Mouse (Mus musculus) embryo, embryonic 11.5 days (tissue): ENCODE data around the gene Spice1.

Experiments used
- DNase-seq: peaks from one replicate; pipeline ENCODE4 v3.0.0-alpha.2; 2012; ENCODE audit warnings: low read depth, low spot score

Spice1 gene

DNA sequence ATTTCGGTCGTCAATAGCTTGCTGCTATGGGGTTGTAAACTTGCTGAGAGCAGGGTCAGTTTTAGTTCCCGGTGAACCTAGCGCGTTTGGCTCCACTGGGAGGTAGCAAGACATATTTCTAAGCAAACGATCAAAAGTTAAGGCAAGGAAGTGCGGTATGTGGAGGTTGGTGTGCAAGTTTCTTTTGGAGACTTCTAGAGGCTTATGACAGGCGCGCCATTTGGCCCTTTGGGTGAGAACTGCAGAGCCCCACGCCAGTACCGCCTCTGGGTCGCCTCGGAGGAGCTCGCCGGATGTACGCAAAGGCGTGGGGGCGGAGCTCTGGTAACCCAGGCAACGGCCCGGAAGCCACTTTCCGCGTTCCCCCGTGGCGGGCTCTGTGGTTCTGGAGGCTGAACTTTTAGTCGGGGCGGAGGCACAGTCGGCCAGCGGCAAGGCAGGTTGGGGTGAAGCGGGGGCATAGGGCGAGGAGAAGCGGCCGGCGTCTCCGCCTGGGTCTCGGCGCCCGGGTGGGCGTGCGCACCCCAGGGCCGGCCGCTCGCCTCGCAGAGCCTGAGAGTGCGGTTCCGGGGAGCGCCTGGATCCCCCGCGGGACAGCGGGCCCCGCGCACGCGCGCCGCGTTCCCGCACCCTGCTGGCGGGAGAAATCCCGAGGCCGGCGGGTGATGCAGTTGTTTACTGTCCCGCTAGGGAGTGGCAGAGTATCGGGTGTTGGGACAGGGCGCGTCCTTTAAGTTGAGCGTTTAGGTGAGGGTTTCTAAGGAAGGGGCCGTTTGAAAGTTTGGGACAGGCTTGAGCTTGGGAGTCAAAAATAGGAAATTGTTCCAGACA, at the start of gene Spice1:
Gene Spice1 (plus strand): TSS at position 51 of the 831 bp plus-strand sequence.
- DNase-seq: peak; percentile 84

DNA sequence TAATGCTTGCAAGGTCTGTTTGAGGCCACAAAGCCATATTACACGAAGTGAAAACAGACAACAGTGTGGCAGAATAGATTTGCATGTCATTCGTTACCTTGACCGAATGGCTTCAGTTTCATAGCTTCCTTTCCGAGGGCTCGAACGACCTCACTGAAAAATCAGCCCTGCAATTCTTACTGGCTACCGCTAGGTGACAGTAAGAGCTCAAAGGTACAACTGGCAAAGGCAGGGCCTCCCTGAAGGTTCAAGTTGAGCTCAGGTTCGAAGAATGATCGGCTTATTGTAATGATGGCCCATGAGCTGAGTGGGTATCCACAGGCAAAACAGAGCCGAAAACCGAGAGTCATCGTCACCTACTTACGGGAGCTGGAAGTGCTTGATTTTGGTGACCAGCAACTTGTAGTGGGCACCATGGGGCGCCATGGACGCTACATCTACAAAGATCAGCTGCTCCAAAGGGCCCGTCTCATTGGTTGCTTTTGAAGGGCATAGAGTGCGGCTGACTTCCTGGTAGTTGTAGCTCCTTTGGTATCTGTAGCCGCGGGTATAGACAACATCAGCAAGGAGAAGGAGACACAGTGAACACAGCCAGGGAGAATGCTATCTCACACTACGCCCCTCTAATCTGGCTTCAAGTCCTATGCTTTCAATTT, 47.4 kb upstream of the Spice1 start:
- no peak for DNase-seq

DNA sequence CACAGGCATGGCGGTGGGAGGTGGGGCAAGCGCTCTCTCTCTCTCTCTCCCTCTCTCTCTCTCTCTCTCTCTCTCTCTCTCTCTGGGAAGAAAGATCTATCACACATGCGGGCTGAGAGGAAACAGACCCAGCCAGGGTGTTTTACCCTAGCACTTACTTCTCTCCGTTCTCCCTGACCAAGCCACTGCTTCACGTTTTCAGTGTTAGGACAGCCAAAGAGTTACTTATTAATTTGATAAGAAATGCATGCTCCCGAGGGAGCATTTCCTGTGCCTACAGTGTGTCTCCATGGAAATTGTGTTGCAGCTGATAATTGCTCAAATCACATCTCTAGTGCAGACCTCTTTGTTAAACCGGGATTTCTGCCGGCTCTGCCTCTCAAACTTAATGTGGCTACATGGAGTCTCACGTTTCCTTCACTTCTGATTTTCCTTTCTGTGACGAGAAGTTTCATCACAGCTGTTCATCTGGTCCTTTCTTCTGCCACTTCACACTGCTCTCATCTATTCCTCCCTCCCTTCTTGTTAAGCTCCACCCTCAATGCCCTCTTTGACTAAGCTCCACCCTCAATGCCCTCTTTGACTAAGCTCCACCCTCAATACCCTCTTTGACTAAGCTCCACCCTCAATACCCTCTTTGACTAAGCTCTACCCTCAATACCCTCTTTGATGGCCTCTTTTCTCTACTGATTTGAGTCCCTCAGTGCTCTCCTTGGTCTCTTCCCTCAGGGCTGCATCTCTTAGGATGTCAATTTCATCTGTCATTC, 44.6 kb upstream of the Spice1 start:
- no peak for DNase-seq

GRCm38 (mm10) chr16:44303822-44304221, 43.1 kb upstream of the Spice1 start:
- DNase-seq: no peak

DNA sequence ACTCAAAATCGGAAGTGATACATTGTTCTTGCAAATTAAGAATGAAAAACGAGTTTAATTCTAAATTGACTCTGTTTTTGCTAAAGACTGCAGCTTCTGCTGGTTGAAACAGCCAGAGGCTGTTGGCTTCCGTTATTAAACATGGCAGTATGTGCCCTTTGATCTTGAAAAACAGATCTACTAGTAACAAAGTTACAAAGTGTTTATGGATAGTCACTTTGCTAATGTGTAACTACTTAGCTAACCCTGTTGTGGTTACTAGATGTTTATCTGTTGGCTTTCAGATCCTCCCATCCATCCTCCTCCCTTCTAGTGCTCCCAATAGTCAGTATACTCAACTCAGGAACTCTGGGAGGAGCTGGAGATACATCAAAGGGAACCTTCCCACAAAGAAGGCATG, 41.3 kb upstream of the Spice1 start:
- no peak for DNase-seq

GRCm38 (mm10) chr16:44313422-44313821, 33.5 kb upstream of the Spice1 start:
- no peak for DNase-seq

- DNase-seq: no peak
Observed at GRCm38 (mm10) chr16:44316350-44316749, 30.6 kb upstream of the Spice1 start.

DNA sequence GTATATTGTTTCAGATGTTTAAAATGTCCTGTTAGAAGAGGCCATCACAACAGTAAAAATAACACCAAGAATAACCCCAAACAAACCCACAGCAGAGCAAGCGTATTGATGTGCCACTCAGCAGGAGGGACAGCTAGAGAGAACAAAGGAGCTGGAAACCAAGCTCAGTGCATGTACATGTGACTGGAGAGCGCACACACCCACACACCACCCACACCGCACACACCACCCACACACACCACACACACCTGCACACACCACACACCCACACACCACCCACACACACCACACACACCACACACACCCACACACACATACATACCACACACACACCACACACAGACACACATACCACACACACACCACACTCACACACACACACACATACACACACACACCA, 26.7 kb upstream of the Spice1 start:
- DNase-seq: no peak

DNA sequence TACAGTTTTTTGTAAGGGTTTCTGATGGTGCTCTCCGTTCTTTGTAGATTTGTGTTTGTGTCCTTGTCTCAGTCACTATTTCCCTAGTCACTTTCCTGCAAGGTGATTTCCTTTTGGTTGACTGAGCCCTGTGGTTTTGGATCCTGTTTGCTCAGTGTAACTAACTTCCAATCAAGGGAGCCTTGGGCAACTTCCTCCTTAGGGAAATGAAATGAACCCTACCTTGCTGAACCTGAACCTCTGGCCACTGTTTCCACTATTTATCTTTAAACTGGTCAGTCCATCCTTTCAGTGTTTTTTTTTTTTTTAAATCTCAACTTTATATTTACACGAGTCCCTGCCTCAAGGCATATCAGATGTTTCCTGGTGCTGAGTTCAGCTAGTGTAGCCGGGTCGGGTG, 18.3 kb upstream of the Spice1 start:
- no peak for DNase-seq

GRCm38 (mm10) chr16:44330657-44331056, 16.3 kb upstream of the Spice1 start:
- DNase-seq: no peak

GRCm38 (mm10) chr16:44331154-44331553, 15.8 kb upstream of the Spice1 start:
- no peak for DNase-seq

DNA sequence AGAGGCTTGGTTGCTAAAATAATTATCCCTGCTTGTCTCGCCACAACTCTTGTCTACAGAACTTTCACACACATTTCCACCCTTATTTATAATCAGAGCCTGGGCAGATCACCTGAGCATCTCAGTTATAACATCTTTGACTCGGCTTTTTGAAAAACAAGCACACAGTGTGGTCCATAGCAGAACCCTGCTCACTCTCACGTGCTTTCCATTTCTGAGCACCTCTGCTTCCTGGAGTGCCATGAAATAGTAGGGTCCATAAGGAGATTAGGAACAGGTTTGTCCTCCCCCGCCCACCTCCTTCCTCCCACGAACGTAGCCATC, 15.3 kb upstream of the Spice1 start:
- no peak for DNase-seq

- DNase-seq: no peak
Observed at GRCm38 (mm10) chr16:44331995-44332860, 14.7 kb upstream of the Spice1 start.

GRCm38 (mm10) chr16:44332861-44333284, 14.0 kb upstream of the Spice1 start, which contains the start of gene Sidt1:
Gene Sidt1 (minus strand): TSS chr16:44333196.
- DNase-seq: no peak

DNA sequence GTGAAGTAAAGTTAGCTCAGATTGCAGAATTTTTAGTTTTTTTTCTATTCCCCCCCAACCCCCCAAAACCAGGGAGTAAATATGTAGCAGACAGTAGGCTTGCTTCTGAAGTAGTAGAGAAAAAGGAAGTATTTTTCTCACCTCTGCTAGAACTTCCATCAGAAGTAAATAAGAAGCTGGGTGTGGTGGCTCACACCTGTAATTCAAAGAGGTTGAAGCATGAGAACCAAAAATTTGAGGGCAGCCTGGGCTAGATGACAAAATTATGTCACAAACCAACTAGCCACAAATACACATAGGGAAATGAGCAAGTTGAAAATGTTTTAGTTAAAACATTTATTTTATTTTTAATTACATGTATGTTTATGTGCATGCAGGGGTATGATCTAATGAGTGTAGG, 9.4 kb upstream of the Spice1 start:
- DNase-seq: no peak

- no peak for DNase-seq
Observed at GRCm38 (mm10) chr16:44349801-44350397, 3.0 kb downstream of the Spice1 start.

DNA sequence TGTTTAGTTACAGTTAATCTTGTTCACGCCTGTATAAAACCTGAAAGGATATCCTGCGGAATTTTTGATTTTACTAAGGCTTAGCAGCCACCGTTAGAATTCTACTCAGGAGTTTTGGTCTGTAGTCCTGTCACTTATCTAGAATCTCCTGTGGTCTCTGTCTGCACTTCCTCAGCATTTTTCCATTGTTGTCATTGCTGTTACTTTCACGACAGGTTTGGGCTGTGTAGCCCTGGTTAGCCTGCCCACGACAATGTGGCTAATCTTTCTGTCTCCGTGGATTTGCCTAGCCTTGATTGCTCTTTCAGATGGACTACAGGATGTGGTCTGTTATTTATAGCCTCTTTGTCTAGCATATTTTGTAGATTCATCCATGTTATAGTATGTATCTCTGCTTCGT, 9.4 kb downstream of the Spice1 start:
- no peak for DNase-seq

DNA sequence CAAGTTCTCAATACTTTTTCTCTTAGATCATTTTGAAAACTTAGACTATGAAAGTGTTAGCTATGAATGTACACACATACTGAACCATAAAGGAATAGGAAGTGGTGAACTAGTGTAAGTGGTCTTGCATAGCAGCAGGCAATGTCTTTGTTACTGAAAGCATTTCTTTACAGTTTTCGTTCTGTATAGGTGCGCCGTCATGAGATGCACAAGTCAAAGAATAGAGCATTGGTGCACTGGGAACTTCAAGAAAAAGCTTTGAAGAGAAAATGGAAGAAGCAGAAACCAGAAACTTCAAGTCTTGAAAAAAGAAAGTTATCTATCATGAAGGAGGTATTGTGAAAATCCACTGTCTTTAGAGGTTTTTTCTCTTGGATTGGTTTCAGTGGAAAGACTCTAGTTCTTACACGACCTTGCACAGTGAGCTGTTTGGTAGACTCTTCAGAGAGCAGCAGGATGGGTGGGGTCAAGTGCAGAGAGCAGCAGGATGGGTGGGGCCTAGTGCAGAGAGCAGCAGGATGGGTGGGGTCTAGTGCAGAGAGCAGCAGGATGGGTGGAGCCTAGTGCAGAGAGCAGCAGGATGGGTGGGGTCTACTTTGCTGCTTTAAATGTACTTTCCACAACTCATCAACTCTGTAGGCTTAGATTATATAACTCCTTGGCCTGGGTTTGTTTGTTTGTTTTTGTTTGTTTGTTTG, 10.8 kb downstream of the Spice1 start:
- no peak for DNase-seq

- DNase-seq: no peak
Observed at GRCm38 (mm10) chr16:44361921-44362890, 15.3 kb downstream of the Spice1 start.
